Mouse (Mus musculus) hindbrain, embryonic 14.5 days (tissue): ENCODE measurements around the gene Fam160b1. TPM values are rescaled to one million over a fixed set of nuclear protein-coding genes. Genes with fewer than 3 reads are reported as not detected.

ENCODE experiments used
- ATAC-seq: fragments of 200-750 bp; cut with Nextera tagmentation; 2 replicates; pipeline ENCODE4 v1.8.0; 2017; ENCODE audit warnings: moderate number of reproducible peaks, mild to moderate bottlenecking, moderate TSS enrichment, moderate library complexity; ENCODE audit not compliant: low FRiP score
- DNase-seq: peaks from one replicate; pipeline ENCODE4 v3.0.0-alpha.2; 2015; ENCODE audit warnings: low spot score
- H3K27ac ChIP-seq: fragments of 300-500 bp; sonication (generic); 2 replicates; pipeline ENCODE4 v1.5.1; 2014; ENCODE audit warnings: mild to moderate bottlenecking, moderate library complexity
- H3K27me3 ChIP-seq: fragments of 300-500 bp; sonication (generic); 2 replicates; pipeline ENCODE4 v1.6.1; 2014; ENCODE audit warnings: mild to moderate bottlenecking, low read length, mixed read lengths; ENCODE audit not compliant: control insufficient read depth, insufficient read depth
- H3K36me3 ChIP-seq: fragments of 300-500 bp; sonication (generic); replicated peaks from 2 replicates; pipeline ENCODE4 v1.6.1; 2014; ENCODE audit not compliant: control insufficient read depth, insufficient read depth
- H3K4me1 ChIP-seq: fragments of 300-500 bp; sonication (generic); replicated peaks from 2 replicates; pipeline ENCODE4 v1.6.1; 2014; ENCODE audit warnings: antibody characterized with exemption, low read length, mixed read lengths; ENCODE audit not compliant: control insufficient read depth, insufficient read depth
- H3K4me2 ChIP-seq: fragments of 300-500 bp; sonication (generic); replicated peaks from 2 replicates; pipeline ENCODE4 v1.6.1; 2014; ENCODE audit warnings: mild to moderate bottlenecking, moderate library complexity
- H3K4me3 ChIP-seq: fragments of 300-500 bp; sonication (generic); replicated peaks from 2 replicates; pipeline ENCODE4 v1.5.1; 2014; ENCODE audit warnings: mild to moderate bottlenecking, low read length
- H3K9ac ChIP-seq: fragments of 300-500 bp; sonication (generic); 2 replicates; pipeline ENCODE4 v1.6.1; 2014
- H3K9me3 ChIP-seq: fragments of 300-500 bp; sonication (generic); 2 replicates; pipeline ENCODE4 v1.6.1; 2016; ENCODE audit warnings: low read length; ENCODE audit not compliant: control insufficient read depth
- WGBS: fragments of 180-500 bp; shearing (Covaris S2); extraction: QIAGEN DNeasy Blood & Tissue Kit; methylation state at CpG from one replicate; pipeline ENCODE4 v1.1.7; 2014; 5-methylcytosine and 5-hydroxymethylcytosine counted together
- polyA plus RNA-seq: library from polyadenylated mRNA; unstranded; fragments of >200 nt; fragmentation: Nextera tagmentation; extraction: Ambion mirVana; gene quantifications from 2 replicates; pipeline ENCODE4 v1.2.1, GENCODE M21; 2014

The Fam160b1 gene
- polyA plus RNA-seq = 17.4 and 18.5 TPM in 2 replicates

- WGBS = under 1% methylated on average over 52 of the region's 70 CpGs
- Histone ChIP-seq H3K27ac (peak within 1 kb of the TSS; percentile 96), H3K4me2 (peak within 1 kb of the TSS; percentile 81), H3K9ac (peak within 1 kb of the TSS; percentile 99), H3K27me3 (no peaks in the 10 kb centered on the region), H3K4me1 (peaks cover 36% of the 10 kb centered on the region), H3K36me3 (0 out of 2 replicates have a peak, but pooled peaks cover 4% of the 10 kb centered on the region), H3K9me3 (no peaks in the 10 kb centered on the region), H3K4me3 (peak within 1 kb of the TSS; percentile 89)
- DNase-seq (peak; percentile 94), ATAC-seq (peak; percentile 91)
These were observed at the start of gene Fam160b1 for GRCm38 (mm10) chr19:57360341-57361130. Gene Fam160b1, plus strand, starts transcription at chr19:57360680.

DNA sequence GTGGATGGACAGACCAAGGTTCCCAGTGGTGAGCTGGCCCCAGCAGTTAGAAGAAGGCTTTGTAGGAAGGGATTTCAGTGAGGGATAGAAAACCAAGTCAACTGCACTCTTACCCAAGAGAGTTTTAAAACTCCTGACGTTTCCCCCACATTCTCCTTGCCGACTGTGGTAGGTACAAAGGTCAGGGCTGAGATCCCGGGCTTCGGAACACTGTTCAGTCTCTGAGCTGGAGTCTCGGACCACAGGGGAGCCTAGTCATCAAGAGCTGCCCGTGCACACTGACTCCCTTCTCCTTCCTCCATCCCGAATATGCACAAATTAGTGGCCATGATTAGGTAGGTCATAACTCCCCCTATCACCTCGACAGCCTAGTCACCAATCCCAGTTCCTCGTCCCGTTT is 47.3 kb upstream of the Fam160b1 start:
- peak overlapping the region; percentile 80; the same call in 1 of the 2 replicates for H3K9ac ChIP-seq
- peak overlapping the region; percentile 71 for H3K4me3 ChIP-seq
- 71% methylated on average over 10 of the region's 10 CpGs for WGBS
- DNase-seq = no peak
- peaks cover 13% of the 10 kb centered on the region for H3K4me1 ChIP-seq
- H3K27ac ChIP-seq = peak overlapping the region; percentile 92; the same call in 1 of the 2 replicates
- H3K4me2 ChIP-seq = peak overlapping the region; percentile 88
- no peaks in the 10 kb centered on the region for H3K36me3 ChIP-seq
- ATAC-seq = no peak
- H3K9me3 ChIP-seq = no peaks in the 10 kb centered on the region
- H3K27me3 ChIP-seq = no peaks in the 10 kb centered on the region

- Histone ChIP-seq H3K4me2 (peak overlapping the region; percentile 88), H3K27me3 (no peaks in the 10 kb centered on the region), H3K36me3 (no peaks in the 10 kb centered on the region), H3K9me3 (no peaks in the 10 kb centered on the region), H3K4me1 (peaks cover 13% of the 10 kb centered on the region), H3K27ac (peak overlapping the region; percentile 92), H3K9ac (peak overlapping the region; percentile 80), H3K4me3 (peak overlapping the region; percentile 71)
- ATAC-seq = no peak
- WGBS = 50% methylated on average over 3 of the region's 3 CpGs
- peak; percentile 43 for DNase-seq
These were observed 46.6 kb upstream of the Fam160b1 start for GRCm38 (mm10) chr19:57313891-57314345.

DNA sequence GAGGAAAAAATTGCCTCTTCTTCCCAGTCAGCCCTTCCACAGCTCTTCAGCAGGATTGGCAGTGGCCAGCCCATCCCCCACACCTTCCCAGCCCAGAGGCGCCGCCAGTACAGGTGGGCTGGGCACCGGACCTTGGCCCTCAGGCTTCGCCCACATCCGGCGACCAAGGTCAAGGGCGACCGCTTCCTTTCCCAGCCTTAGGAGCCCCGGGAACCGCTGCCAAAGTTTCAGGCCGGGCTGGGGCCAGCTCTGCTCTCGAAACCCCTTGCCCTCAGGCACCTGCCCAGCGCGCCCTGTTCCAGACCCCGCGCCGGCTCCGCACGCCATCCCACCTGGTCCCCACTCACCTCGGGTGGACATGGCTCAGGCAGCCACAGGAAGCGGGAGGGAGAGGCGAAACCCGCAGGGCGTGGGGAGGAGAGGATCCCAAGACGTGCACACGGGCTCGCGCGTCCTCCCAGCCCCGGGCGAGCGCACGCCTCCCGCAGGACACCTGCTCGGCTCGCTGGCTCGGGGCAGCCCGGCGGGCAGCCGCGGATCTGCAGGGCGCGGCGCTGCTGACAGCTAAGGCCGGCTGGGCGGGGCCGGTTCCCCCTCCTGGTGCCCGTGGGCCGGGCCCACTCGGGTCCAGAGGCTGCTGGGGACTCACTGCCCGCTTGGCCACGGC is 46.0 kb upstream of the Fam160b1 start, which contains the start of gene Ablim1:
Ablim1 (minus strand) TSS at position 574 of the 667 bp plus-strand sequence.
- DNase-seq (peak; percentile 47), ATAC-seq (peak; percentile 82)
- Histone ChIP-seq H3K27me3 (no peaks in the 10 kb centered on the region), H3K36me3 (no peaks in the 10 kb centered on the region), H3K9me3 (no peaks in the 10 kb centered on the region), H3K4me3 (peak within 1 kb of the TSS; percentile 71), H3K9ac (peak within 1 kb of the TSS; percentile 80), H3K4me2 (peak within 1 kb of the TSS; percentile 88), H3K4me1 (peaks cover 13% of the 10 kb centered on the region), H3K27ac (peak within 1 kb of the TSS; percentile 92)
- WGBS = 1% methylated on average over 49 of the region's 52 CpGs

DNA sequence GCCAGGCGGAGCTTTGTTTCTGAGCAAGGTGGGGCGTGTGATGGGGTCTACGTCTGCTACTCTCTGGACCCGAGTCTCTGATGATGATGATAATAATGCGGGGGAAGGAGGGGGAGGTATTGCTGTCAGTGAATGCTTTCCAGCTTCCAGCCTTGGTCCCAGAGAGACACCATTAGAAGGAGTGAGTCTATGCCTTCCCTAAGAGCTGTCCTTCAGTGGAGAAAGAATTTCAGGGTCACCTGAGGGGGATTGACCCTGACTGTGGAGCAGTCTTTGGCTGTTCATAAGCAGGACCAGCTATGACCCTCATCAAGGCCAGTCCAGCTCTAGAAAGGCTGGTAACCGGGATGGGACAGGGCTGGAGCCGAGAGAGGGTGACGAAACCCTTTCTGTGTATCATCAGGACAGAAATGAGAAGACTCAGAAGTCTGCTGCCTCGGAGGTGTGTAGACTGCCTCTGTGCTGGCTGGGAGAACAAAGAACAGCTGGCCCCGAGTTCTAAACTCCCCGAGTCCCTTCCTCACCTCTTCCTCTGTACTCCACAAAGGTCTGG is 45.4 kb upstream of the Fam160b1 start:
- Histone ChIP-seq H3K9ac (peak overlapping the region; percentile 80), H3K4me2 (peak overlapping the region; percentile 88), H3K36me3 (no peaks in the 10 kb centered on the region), H3K9me3 (no peaks in the 10 kb centered on the region), H3K4me1 (peaks cover 13% of the 10 kb centered on the region), H3K27me3 (no peaks in the 10 kb centered on the region), H3K4me3 (peak overlapping the region; percentile 71), H3K27ac (peak overlapping the region; percentile 92)
- no peak; the same call in none of the 2 replicates for ATAC-seq
- WGBS = 42% methylated on average over 11 of the region's 11 CpGs
- DNase-seq = no peak

DNA sequence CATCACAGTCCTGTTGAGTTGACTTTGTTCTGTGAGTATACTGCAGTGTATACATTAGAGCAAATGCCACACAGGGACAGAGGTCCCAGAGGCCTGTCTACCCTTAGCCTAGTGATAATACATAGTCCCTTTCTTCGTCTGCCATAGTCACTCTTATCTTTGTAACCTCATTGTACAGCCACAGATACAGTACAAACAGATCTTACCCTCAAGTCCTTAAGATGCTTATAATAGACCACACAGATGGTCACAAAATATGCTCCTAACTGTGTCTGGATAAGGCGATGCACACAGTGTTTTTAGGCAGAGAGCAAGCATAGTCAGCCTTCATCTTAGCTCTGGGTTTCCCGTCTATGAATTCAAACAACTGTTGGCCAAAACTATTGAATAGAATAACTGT is 43.9 kb upstream of the Fam160b1 start:
- 92% methylated on average over 3 of the region's 3 CpGs for WGBS

DNA sequence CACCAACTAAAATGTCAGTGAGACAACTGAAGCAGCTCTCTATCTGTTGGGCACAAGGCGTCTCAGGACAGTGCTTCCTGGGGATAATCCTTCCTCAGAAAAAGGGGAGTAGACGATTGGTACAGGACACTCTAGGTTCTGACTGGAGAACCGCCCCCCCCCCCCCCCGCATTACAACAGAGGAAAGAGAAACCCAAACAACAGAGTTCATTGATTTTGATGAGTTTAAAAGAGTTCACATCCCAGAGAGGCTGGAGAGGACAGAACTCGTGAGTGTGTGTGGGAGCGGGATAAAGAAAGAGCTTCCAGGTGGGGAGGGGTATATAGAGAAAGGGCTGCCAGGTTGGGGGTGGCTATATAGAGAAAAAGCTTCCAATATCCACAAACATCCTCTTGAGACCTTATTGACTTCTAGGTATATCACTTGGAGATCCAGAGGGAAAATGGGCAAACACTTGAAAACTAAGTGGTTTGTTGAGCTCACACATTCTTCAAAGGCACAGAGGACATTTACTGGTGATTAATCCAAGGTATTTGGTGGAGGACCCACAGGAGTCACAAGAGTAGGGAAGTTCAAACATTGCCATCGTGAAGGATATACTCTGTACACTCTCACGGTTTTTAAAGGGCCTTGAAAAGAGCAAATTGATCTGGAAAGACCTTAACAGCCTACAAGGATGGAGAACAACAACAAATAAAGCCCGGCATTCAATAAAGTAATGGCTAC is 39.7 kb upstream of the Fam160b1 start:
- no peak overlapping the region for H3K9ac ChIP-seq
- no peak overlapping the region for H3K27ac ChIP-seq
- no peak for ATAC-seq
- H3K9me3 ChIP-seq = no peaks in the 10 kb centered on the region
- H3K4me2 ChIP-seq = no peak overlapping the region
- H3K27me3 ChIP-seq = no peaks in the 10 kb centered on the region
- 78% methylated on average over 9 of the region's 9 CpGs for WGBS
- no peak for DNase-seq
- no peaks in the 10 kb centered on the region for H3K4me1 ChIP-seq
- H3K36me3 ChIP-seq = no peaks in the 10 kb centered on the region
- no peak overlapping the region for H3K4me3 ChIP-seq

More for the DNA sequence above, 43.9 kb upstream of the Fam160b1 start:
- Histone ChIP-seq H3K9ac (no peak overlapping the region), H3K4me3 (no peak overlapping the region), H3K36me3 (no peaks in the 10 kb centered on the region), H3K4me1 (peaks cover 13% of the 10 kb centered on the region), H3K9me3 (no peaks in the 10 kb centered on the region), H3K27me3 (no peaks in the 10 kb centered on the region), H3K27ac (no peak overlapping the region), H3K4me2 (no peak overlapping the region)
- no peak for ATAC-seq
- DNase-seq = no peak

DNA sequence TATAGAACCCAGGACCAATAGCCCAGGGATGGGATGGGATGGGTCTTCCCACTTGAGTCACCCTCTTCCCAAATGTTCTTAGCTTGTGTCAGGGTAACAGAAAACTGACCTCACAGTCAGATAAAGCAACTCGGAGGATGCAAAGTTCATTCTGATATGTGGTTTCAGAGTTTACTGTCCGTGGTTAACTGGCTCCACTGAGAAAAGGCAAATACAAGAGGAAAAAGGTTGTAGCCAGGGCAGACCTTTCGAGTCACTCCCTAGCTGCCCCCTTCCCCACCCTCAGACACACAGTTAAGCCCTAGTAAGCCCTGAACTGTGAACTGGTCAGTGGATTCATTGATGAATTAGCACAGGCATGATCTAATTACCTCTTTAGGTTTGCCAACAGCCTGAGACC is 38.6 kb upstream of the Fam160b1 start:
- Histone ChIP-seq H3K27ac (no peak overlapping the region), H3K9ac (no peak overlapping the region), H3K36me3 (no peaks in the 10 kb centered on the region), H3K4me2 (no peak overlapping the region), H3K27me3 (no peaks in the 10 kb centered on the region), H3K4me3 (no peak overlapping the region), H3K9me3 (no peaks in the 10 kb centered on the region), H3K4me1 (no peaks in the 10 kb centered on the region)
- 94% methylated on average over 3 of the region's 3 CpGs for WGBS
- DNase-seq = no peak
- no peak for ATAC-seq
